Mouse (Mus musculus): Measurements from ENCODE around the gene AI661453.

DNA sequence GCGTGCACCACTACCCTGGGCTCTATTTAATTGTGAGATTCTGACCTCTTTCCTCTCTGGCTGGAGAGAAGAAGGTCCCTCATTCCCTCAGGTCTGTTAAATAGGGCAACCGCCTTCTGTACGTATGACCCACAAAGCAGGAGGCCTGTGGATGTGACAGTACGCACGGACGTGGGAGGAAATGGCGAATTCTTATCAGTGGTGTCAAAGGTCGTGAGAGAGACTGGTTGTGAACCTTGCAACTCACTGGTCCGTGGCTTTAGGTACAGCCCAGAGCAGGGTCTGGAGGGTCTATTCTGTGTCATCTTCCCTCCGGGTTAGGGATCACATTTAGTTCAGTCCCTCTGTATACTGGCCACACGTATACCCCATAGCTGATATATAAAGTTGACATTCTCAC is 9.1 kb downstream of the AI661453 start:
- TF ChIP-seq CTCF (conservative IDR thresholded peaks at IDR 0.05; ENCODE audit: low read length) (no peak), POU5F1 (IDR thresholded peaks at IDR 0.05; ENCODE audit: borderline replicate concordance, low read length) (no peak), NANOG (IDR thresholded peaks at IDR 0.05; ENCODE audit: borderline replicate concordance, low read length) (no peak)
